Mouse (Mus musculus): ENCODE results near the gene BC035947.
"Not testable (repeated sequence)": the region's sequence is repeated elsewhere in the genome, so short reads cannot be mapped to it uniquely, and the experiment has no call there.

Gene BC035947

GRCm38 (mm10) chr1:78511621-78512160, at the start of gene BC035947:
BC035947 (minus strand) TSS chr1:78512158.
- DNase-seq, result peak; percentile 39

GRCm38 (mm10) chr1:78554012-78554666, 42.2 kb upstream of the BC035947 start:
- DNase-seq, result no peak

GRCm38 (mm10) chr1:78548961-78549360, 37.0 kb upstream of the BC035947 start:
- DNase-seq, result no peak

- no peak for DNase-seq
Observed at GRCm38 (mm10) chr1:78546258-78546657, 34.3 kb upstream of the BC035947 start.

GRCm38 (mm10) chr1:78543631-78544030, 31.7 kb upstream of the BC035947 start:
- not testable (repeated sequence) for DNase-seq

GRCm38 (mm10) chr1:78539166-78539565, 27.2 kb upstream of the BC035947 start:
- no peak for DNase-seq

GRCm38 (mm10) chr1:78538396-78538795, 26.4 kb upstream of the BC035947 start:
- DNase-seq, result no peak

GRCm38 (mm10) chr1:78537494-78538010, 25.6 kb upstream of the BC035947 start:
- DNase-seq, result peak; percentile 48

- DNase-seq, result peak; percentile 54
Observed at GRCm38 (mm10) chr1:78536310-78537164, 24.6 kb upstream of the BC035947 start.

- no peak for DNase-seq
Observed at GRCm38 (mm10) chr1:78534428-78535150, 22.6 kb upstream of the BC035947 start.

- no peak for DNase-seq
Observed at GRCm38 (mm10) chr1:78532184-78532800, 20.3 kb upstream of the BC035947 start.

GRCm38 (mm10) chr1:78530500-78531215, 18.7 kb upstream of the BC035947 start:
- DNase-seq, result no peak

- no peak for DNase-seq
Observed at GRCm38 (mm10) chr1:78529011-78529410, 17.1 kb upstream of the BC035947 start.

GRCm38 (mm10) chr1:78528356-78528755, 16.4 kb upstream of the BC035947 start:
- DNase-seq, result no peak

- DNase-seq, result peak; percentile 53
Observed at GRCm38 (mm10) chr1:78525189-78525886, 13.4 kb upstream of the BC035947 start.

- no peak for DNase-seq
Observed at GRCm38 (mm10) chr1:78518907-78519306, 6.9 kb upstream of the BC035947 start.

GRCm38 (mm10) chr1:78512756-78513155, 798 bp upstream of the BC035947 start:
- DNase-seq, result no peak

- peak; percentile 62 for DNase-seq
Observed at GRCm38 (mm10) chr1:78510862-78511261, 1.1 kb downstream of the BC035947 start, which contains the start of gene Mogat1. Mogat1 (plus strand) TSS chr1:78510991.

GRCm38 (mm10) chr1:78507137-78507536, 4.8 kb downstream of the BC035947 start:
- no peak for DNase-seq

GRCm38 (mm10) chr1:78502527-78502926, 9.4 kb downstream of the BC035947 start:
- peak; percentile 83 for DNase-seq

GRCm38 (mm10) chr1:78501856-78502255, 10.1 kb downstream of the BC035947 start:
- peak; percentile 43 for DNase-seq

Measured in kidney, adult 11 months (tissue).